In the genomic region with DNA sequence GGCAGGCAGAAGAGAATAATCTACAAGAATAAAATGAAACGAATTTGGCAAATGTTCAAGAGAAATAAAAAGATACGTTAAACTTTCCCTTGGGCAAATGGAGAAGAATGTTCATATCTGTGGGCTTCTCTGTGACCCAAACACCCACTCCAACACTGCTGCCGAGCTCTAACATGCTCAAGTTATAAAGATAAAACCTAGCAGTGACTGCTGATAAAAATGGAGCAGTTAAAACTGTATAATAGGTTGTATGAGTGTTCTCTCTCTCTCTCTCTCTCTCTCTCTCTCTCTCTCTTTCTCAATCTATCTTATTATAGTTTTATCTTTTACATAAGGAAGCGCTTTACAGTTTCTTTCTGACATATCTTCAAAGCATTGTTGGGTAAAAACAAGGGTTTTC, we compare ENCODE assay signal across 1 mouse cellular context.
A peak's percentile ranks its signal among the peaks of the same experiment; 100 is the strongest.
TF ChIP-seq lines count a peak whose summit lies in the region.

No protein-coding gene starts in this region.

TF ChIP-seq in MEL, 35 proteins besides CTCF, POLR2A, EP300 and RAD21 (continued from another document):
- peak; percentile 22; the same call in 1 of the 2 replicates for TF ChIP-seq MAFK (IDR thresholded peaks at IDR 0.05; ENCODE audit: borderline replicate concordance, low read depth, low read length)
- no peak for TF ChIP-seq ZC3H11A (IDR thresholded peaks at IDR 0.05; ENCODE audit: low read depth, low read length)
- TF ChIP-seq GATA1 (IDR thresholded peaks at IDR 0.05; ENCODE audit: low read depth, low read length), result peak; percentile 84
- TF ChIP-seq ZKSCAN1 (IDR thresholded peaks at IDR 0.05; ENCODE audit: low read depth, low read length), result no peak
- no peak for TF ChIP-seq HCFC1 (IDR thresholded peaks at IDR 0.05; ENCODE audit: low read depth, low read length)
- TF ChIP-seq NELFE (IDR thresholded peaks at IDR 0.05; ENCODE audit: low read depth, low read length), result no peak
- 0 out of 2 replicates have a peak, but pooled peaks have one; percentile 7 for TF ChIP-seq ZNF384 (IDR thresholded peaks at IDR 0.05; ENCODE audit: low read depth, low read length)
- TF ChIP-seq GABPA (IDR thresholded peaks at IDR 0.05; ENCODE audit: low read depth, low read length), result no peak
- TF ChIP-seq UBTF (IDR thresholded peaks at IDR 0.05; ENCODE audit: borderline replicate concordance, insufficient read depth, low read depth, low read length), result no peak
- TF ChIP-seq MXI1 (IDR thresholded peaks at IDR 0.05; ENCODE audit: low read depth, low read length), result peak; percentile 41; the same call in 1 of the 2 replicates
- TF ChIP-seq MYB (IDR thresholded peaks at IDR 0.05; ENCODE audit: low read depth, low read length), result peak; percentile 86
- no peak for TF ChIP-seq POLR2AphosphoS5 (IDR thresholded peaks at IDR 0.05; ENCODE audit: borderline replicate concordance, low read depth, low read length)
